Mouse (Mus musculus) heart, adult 9 months (tissue): ENCODE results near the gene Tnnc1.

Experiments
- DNase-seq, 2 experiments: peaks; one replicate each; pipeline ENCODE4 v3.0.0; 2022; ENCODE audit warnings: low spot score in 2 of 2

Tnnc1 gene

GRCm38 (mm10) chr14:31251626-31252025 is 43.5 kb downstream of the Tnnc1 start:
- no peak for DNase-seq

DNA sequence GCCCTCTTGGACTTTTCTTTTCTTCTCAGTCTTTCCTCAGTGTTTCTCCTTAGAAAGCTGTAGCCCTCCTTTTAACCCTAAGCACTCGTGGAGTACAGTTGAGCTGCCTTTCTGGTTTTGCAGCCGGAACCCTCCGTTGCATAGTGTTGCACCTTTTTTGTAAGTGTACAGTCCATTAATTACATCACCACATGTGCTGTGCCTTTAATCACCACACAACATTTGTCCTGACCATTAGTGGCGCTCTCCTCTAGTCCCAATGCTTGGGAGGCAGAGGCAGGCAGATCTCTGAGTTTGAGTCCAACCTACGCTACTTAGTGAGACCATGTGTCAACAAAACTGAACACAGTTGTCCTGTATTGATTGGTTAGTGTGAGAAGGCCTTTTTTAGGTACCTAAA is 44.0 kb downstream of the Tnnc1 start:
- no peak for DNase-seq

DNA sequence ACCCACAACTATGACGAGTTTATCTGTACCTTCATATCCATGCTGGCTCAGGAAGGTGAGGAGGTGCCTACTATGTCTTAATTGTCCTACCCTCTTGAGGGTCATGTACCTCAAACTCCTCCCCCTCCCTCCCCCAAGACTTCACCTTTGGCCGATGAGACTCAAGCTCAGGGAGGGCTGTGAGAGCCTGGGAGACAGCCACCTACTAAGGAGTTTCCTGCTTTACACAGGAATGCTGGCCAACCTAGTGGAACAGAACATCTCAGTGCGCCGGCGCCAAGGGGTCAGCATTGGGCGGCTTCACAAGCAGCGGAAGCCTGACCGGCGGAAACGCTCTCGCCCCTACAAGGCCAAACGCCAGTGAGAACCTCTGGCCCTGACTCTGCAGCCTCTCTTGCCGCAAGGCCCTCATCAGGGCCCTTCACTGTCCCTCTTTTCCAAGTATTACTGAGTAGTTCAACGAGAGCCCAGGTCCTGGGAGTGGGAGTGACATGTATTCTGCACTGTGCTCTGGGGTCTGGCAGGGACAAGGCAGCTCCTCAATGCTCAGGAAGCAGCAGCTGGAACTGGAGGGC is 50.5 kb downstream of the Tnnc1 start:
- DNase-seq = no peak

- DNase-seq = no peak
These were observed 52.3 kb downstream of the Tnnc1 start for GRCm38 (mm10) chr14:31260374-31260773.

- DNase-seq = no peak
These were observed 52.8 kb downstream of the Tnnc1 start for GRCm38 (mm10) chr14:31260932-31261331.
